Mouse (Mus musculus) kidney, postnatal 0 days (tissue): Measurements from ENCODE around the gene Gng12. TPM values are rescaled to one million over a fixed set of nuclear protein-coding genes. Genes with fewer than 3 reads are reported as not detected.

Experiments
- ATAC-seq: fragments of 200-750 bp; cut with Nextera tagmentation; replicated peaks from 2 replicates; pipeline ENCODE4 v1.8.0; 2017; ENCODE audit warnings: low read depth, moderate number of reproducible peaks, moderate TSS enrichment, moderate library complexity; ENCODE audit not compliant: low FRiP score
- DNase-seq: peaks from one replicate; pipeline ENCODE4 v3.0.0-alpha.2; 2016; ENCODE audit warnings: low spot score
- H3K27ac ChIP-seq: fragments of 300-500 bp; sonication (generic); 2 replicates; pipeline ENCODE4 v1.5.1; 2014; ENCODE audit warnings: mild to moderate bottlenecking
- H3K27me3 ChIP-seq: fragments of 300-500 bp; sonication (generic); 2 replicates; pipeline ENCODE4 v1.6.1; 2014; ENCODE audit warnings: low read length, mixed read lengths; ENCODE audit not compliant: insufficient read depth
- H3K36me3 ChIP-seq: fragments of 300-500 bp; sonication (generic); 2 replicates; pipeline ENCODE4 v1.6.1; 2014; ENCODE audit warnings: low read length, mixed read lengths; ENCODE audit not compliant: insufficient read depth
- H3K4me1 ChIP-seq: fragments of 300-500 bp; sonication (generic); replicated peaks from 2 replicates; pipeline ENCODE4 v1.6.1; 2014; ENCODE audit warnings: antibody characterized with exemption, low read length, mixed read lengths; ENCODE audit not compliant: insufficient read depth
- H3K4me2 ChIP-seq: fragments of 300-500 bp; sonication (generic); 2 replicates; pipeline ENCODE4 v1.6.1; 2014; ENCODE audit warnings: mild to moderate bottlenecking, low read length, moderate library complexity, mixed read lengths
- H3K4me3 ChIP-seq: fragments of 300-500 bp; sonication (generic); replicated peaks from 2 replicates; pipeline ENCODE4 v1.5.1; 2014; ENCODE audit warnings: low read depth, low read length
- H3K9ac ChIP-seq: fragments of 300-500 bp; sonication (generic); 2 replicates; pipeline ENCODE4 v1.6.1; 2014; ENCODE audit warnings: low read depth, low read length
- H3K9me3 ChIP-seq: fragments of 300-500 bp; sonication (generic); replicated peaks from 2 replicates; pipeline ENCODE4 v1.6.1; 2016; ENCODE audit warnings: low read length, inconsistent platforms, mixed read lengths
- CTCF ChIP-seq: IDR thresholded peaks from 2 replicates; pipeline ENCODE4 v1.5.1; 2016; ENCODE audit warnings: antibody characterized with exemption, low read depth, mild to moderate bottlenecking, moderate library complexity
- WGBS: fragments of 180-500 bp; shearing (Covaris S2); extraction: QIAGEN DNeasy Blood & Tissue Kit; methylation state at CpG from one replicate; pipeline ENCODE4 v1.1.7; 2014; 5-methylcytosine and 5-hydroxymethylcytosine counted together
- polyA plus RNA-seq: library from polyadenylated mRNA; unstranded; fragments of >200 nt; fragmentation: Nextera tagmentation; extraction: Ambion mirVana; gene quantifications from 2 replicates; pipeline ENCODE4 v1.2.1, GENCODE M21; 2015

The Gng12 gene
- polyA plus RNA-seq, 1 experiment from 2014 or later: 144 TPM

GRCm38 (mm10) chr6:66926269-66926668 is 30.1 kb downstream of the Gng12 start:
- Histone ChIP-seq H3K4me2 (no peak overlapping the region), H3K4me1 (no peaks in the 10 kb centered on the region), H3K27me3 (no peaks in the 10 kb centered on the region), H3K27ac (no peak overlapping the region; the same call in 1 of the 2 replicates), H3K36me3 (no peaks in the 10 kb centered on the region), H3K9me3 (no peaks in the 10 kb centered on the region), H3K4me3 (no peak overlapping the region), H3K9ac (no peak overlapping the region)
- 19% methylated on average over 4 of the region's 4 CpGs for WGBS
- ATAC-seq: 0 out of 2 replicates have a peak, but pooled peaks have one; percentile 19
- no peak for TF ChIP-seq CTCF
- peak; percentile 52 for DNase-seq

GRCm38 (mm10) chr6:66928972-66929645 is 32.9 kb downstream of the Gng12 start:
- TF ChIP-seq CTCF: peak; percentile 38; the same call in 1 of the 2 replicates
- DNase-seq: peak; percentile 32
- no peak for ATAC-seq
- Histone ChIP-seq H3K27me3 (no peaks in the 10 kb centered on the region), H3K36me3 (no peaks in the 10 kb centered on the region), H3K4me1 (no peaks in the 10 kb centered on the region), H3K27ac (peak overlapping the region; percentile 21; the same call in 1 of the 2 replicates), H3K4me3 (no peak overlapping the region), H3K9ac (no peak overlapping the region), H3K9me3 (no peaks in the 10 kb centered on the region), H3K4me2 (no peak overlapping the region)
- 61% methylated on average over 2 of the region's 2 CpGs for WGBS

- peak; percentile 41 for DNase-seq
- 48% methylated on average over 7 of the region's 7 CpGs for WGBS
- Histone ChIP-seq H3K36me3 (no peaks in the 10 kb centered on the region), H3K27me3 (no peaks in the 10 kb centered on the region), H3K4me2 (no peak overlapping the region), H3K4me3 (no peak overlapping the region), H3K9ac (no peak overlapping the region), H3K4me1 (no peaks in the 10 kb centered on the region), H3K9me3 (no peaks in the 10 kb centered on the region), H3K27ac (peak overlapping the region; percentile 21; the same call in 1 of the 2 replicates)
- TF ChIP-seq CTCF: no peak
- ATAC-seq: peak; percentile 67; the same call in 1 of the 2 replicates
Measured at GRCm38 (mm10) chr6:66929694-66930093, 33.5 kb downstream of the Gng12 start.

GRCm38 (mm10) chr6:66932206-66932819 is 36.1 kb downstream of the Gng12 start:
- H3K27ac ChIP-seq: no peak overlapping the region
- H3K4me2 ChIP-seq: no peak overlapping the region
- TF ChIP-seq CTCF: no peak
- no peak for ATAC-seq
- DNase-seq: no peak
- H3K4me3 ChIP-seq: no peak overlapping the region
- H3K27me3 ChIP-seq: no peaks in the 10 kb centered on the region
- H3K9ac ChIP-seq: no peak overlapping the region
- no peaks in the 10 kb centered on the region for H3K4me1 ChIP-seq
- 79% methylated on average over 4 of the region's 4 CpGs for WGBS
- H3K36me3 ChIP-seq: no peaks in the 10 kb centered on the region
- H3K9me3 ChIP-seq: no peaks in the 10 kb centered on the region

GRCm38 (mm10) chr6:66940656-66941235 is 44.5 kb downstream of the Gng12 start:
- WGBS: 62% methylated on average over 7 of the region's 7 CpGs
- Histone ChIP-seq H3K9me3 (no peaks in the 10 kb centered on the region), H3K4me3 (no peak overlapping the region), H3K27ac (no peak overlapping the region), H3K4me1 (peaks cover 18% of the 10 kb centered on the region; the same call in 1 of the 2 replicates), H3K27me3 (no peaks in the 10 kb centered on the region), H3K9ac (no peak overlapping the region), H3K4me2 (no peak overlapping the region), H3K36me3 (no peaks in the 10 kb centered on the region)
- DNase-seq (no peak), ATAC-seq (no peak)
- TF ChIP-seq CTCF: no peak

GRCm38 (mm10) chr6:66941792-66942191 is 45.6 kb downstream of the Gng12 start:
- no peak for DNase-seq
- no peak overlapping the region for H3K9ac ChIP-seq
- no peak overlapping the region for H3K4me2 ChIP-seq
- peak overlapping the region; percentile 31; the same call in 1 of the 2 replicates for H3K27ac ChIP-seq
- no peak for ATAC-seq
- no peaks in the 10 kb centered on the region for H3K36me3 ChIP-seq
- H3K27me3 ChIP-seq: no peaks in the 10 kb centered on the region
- peaks cover 18% of the 10 kb centered on the region; the same call in 1 of the 2 replicates for H3K4me1 ChIP-seq
- no peak overlapping the region for H3K4me3 ChIP-seq
- TF ChIP-seq CTCF: no peak
- no peaks in the 10 kb centered on the region for H3K9me3 ChIP-seq
- WGBS: 46% methylated on average over 6 of the region's 6 CpGs
